Mouse (Mus musculus) kidney, embryonic 16.5 days (tissue): Measurements from ENCODE around the gene Tmtc2. TPM values are rescaled to one million over a fixed set of nuclear protein-coding genes. Genes with fewer than 3 reads are reported as not detected.

Source experiments
- ATAC-seq: fragments of 200-750 bp; cut with Nextera tagmentation; 2 replicates; pipeline ENCODE4 v1.8.0; 2017; ENCODE audit warnings: moderate TSS enrichment; ENCODE audit not compliant: low FRiP score, low TSS enrichment
- H3K27ac ChIP-seq: fragments of 300-500 bp; sonication (generic); 2 replicates; pipeline ENCODE4 v1.5.1; 2014; ENCODE audit warnings: low read length
- H3K27me3 ChIP-seq: fragments of 300-500 bp; sonication (generic); 2 replicates; pipeline ENCODE4 v1.6.1; 2014; ENCODE audit warnings: low read length, control low read depth, mixed read lengths; ENCODE audit not compliant: insufficient read depth
- H3K36me3 ChIP-seq: fragments of 300-500 bp; sonication (generic); 2 replicates; pipeline ENCODE4 v1.6.1; 2014; ENCODE audit warnings: low read length, control low read depth, mixed read lengths; ENCODE audit not compliant: insufficient read depth
- H3K4me1 ChIP-seq: fragments of 300-500 bp; sonication (generic); 2 replicates; pipeline ENCODE4 v1.6.1; 2014; ENCODE audit warnings: low read length, control low read depth, mixed read lengths; ENCODE audit not compliant: insufficient read depth
- H3K4me2 ChIP-seq: fragments of 300-500 bp; sonication (generic); replicated peaks from 2 replicates; pipeline ENCODE4 v1.6.1; 2014; ENCODE audit warnings: low read depth, low read length
- H3K4me3 ChIP-seq: fragments of 300-500 bp; sonication (generic); 2 replicates; pipeline ENCODE4 v1.5.1; 2014; ENCODE audit warnings: mild to moderate bottlenecking, low read length
- H3K9ac ChIP-seq: fragments of 300-500 bp; sonication (generic); replicated peaks from 2 replicates; pipeline ENCODE4 v1.6.1; 2014; ENCODE audit warnings: low read length
- H3K9me3 ChIP-seq: fragments of 300-500 bp; sonication (generic); 2 replicates; pipeline ENCODE4 v1.6.1; 2016; ENCODE audit warnings: low read length, control low read depth
- WGBS: fragments of 180-500 bp; shearing (Covaris S2); extraction: QIAGEN DNeasy Blood & Tissue Kit; methylation state at CpG from one replicate; pipeline ENCODE4 v1.1.7; 2014; 5-methylcytosine and 5-hydroxymethylcytosine counted together
- polyA plus RNA-seq: library from polyadenylated mRNA; unstranded; fragments of >200 nt; fragmentation: Nextera tagmentation; extraction: Ambion mirVana; gene quantifications from 2 replicates; pipeline ENCODE4 v1.2.1, GENCODE M21; 2015

The Tmtc2 gene
- polyA plus RNA-seq, 1 experiment from 2014 or later = 7.8 TPM

DNA sequence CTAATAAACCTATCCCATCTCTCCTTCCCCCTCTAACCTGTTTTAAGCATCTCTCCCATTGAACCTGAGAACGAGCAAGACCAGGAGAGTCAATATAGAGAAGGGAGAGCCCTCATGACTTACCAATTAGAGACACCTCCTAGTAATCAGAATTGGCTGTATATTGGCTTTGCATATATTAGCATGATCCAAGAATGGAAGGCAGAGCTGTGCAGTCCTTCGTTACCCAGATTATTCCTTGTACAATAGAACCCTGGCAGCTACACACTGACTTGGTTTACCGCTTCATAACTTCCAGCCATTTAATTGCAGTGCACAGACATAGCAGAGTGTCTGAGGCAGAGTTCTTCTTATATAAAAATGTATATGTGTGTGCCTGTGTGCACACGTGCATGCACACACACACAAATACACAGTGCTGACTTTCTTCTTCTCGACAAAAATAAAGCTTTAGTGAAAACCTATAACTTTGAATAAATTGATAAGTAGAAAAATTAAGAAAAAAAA, 42.2 kb downstream of the Tmtc2 start:
- H3K9me3 ChIP-seq = no peaks in the 10 kb centered on the region
- H3K27me3 ChIP-seq = no peaks in the 10 kb centered on the region
- no peaks in the 10 kb centered on the region for H3K36me3 ChIP-seq
- no peak overlapping the region for H3K4me3 ChIP-seq
- no peak for ATAC-seq
- H3K27ac ChIP-seq = no peak overlapping the region
- no peak overlapping the region for H3K4me2 ChIP-seq
- H3K4me1 ChIP-seq = 0 out of 2 replicates have a peak, but pooled peaks cover 3% of the 10 kb centered on the region
- WGBS = 91% methylated on average over 5 of the region's 5 CpGs
- H3K9ac ChIP-seq = no peak overlapping the region

- Histone ChIP-seq H3K9ac (no peak overlapping the region), H3K4me3 (no peak overlapping the region), H3K36me3 (no peaks in the 10 kb centered on the region), H3K9me3 (no peaks in the 10 kb centered on the region), H3K4me2 (no peak overlapping the region), H3K27ac (no peak overlapping the region), H3K27me3 (no peaks in the 10 kb centered on the region), H3K4me1 (0 out of 2 replicates have a peak, but pooled peaks cover 3% of the 10 kb centered on the region)
- 76% methylated on average over 9 of the region's 9 CpGs for WGBS
- no peak for ATAC-seq
Measured at GRCm38 (mm10) chr10:105531080-105531894, 43.0 kb downstream of the Tmtc2 start.

DNA sequence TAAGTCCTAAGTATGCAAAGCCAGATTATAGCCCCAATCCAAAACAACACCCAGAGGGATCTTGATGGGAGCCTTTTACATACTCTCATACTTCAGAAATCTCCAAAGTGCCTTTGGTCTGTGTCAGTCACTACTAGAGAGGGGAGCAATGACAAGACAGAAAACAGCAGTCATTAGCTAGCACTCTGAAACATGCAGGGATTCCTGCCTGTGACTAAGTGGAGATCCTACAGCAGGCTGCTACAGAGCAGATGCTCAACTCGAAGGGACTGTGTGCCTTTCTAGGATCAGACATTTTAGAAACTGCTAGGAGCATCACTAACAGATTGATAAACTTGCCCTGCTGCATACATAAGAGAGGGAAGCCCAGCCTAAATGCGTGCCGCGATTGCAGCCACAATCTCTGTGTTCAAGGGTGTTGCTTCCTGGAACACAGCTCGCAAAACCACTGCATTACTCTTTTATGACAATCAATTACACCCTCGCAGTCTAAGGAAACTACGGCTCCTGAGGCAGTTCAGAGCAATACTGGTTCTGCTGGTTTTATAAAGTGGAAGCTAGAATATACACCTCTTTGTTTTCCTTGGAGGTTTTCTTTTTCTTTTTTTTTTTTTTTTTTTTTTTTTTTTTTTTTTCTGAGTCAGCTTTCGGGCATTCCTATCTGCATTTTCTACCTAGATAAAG, 50.7 kb downstream of the Tmtc2 start:
- H3K9ac ChIP-seq = 0 out of 2 replicates have a peak overlapping the region, but pooled peaks have one; percentile 2
- H3K4me3 ChIP-seq = no peak overlapping the region
- no peaks in the 10 kb centered on the region for H3K36me3 ChIP-seq
- WGBS = 24% methylated on average over 8 of the region's 8 CpGs
- peak overlapping the region; percentile 18; the same call in 1 of the 2 replicates for H3K27ac ChIP-seq
- H3K4me2 ChIP-seq = peak overlapping the region; percentile 1; the same call in 1 of the 2 replicates
- peak; percentile 46 for ATAC-seq
- peaks cover 24% of the 10 kb centered on the region for H3K4me1 ChIP-seq
- H3K27me3 ChIP-seq = no peaks in the 10 kb centered on the region
- H3K9me3 ChIP-seq = no peaks in the 10 kb centered on the region

GRCm38 (mm10) chr10:105522431-105522830, 51.8 kb downstream of the Tmtc2 start:
- no peaks in the 10 kb centered on the region for H3K9me3 ChIP-seq
- H3K4me2 ChIP-seq = 0 out of 2 replicates have a peak overlapping the region, but pooled peaks have one; percentile 21
- no peak overlapping the region for H3K9ac ChIP-seq
- ATAC-seq = no peak
- H3K4me3 ChIP-seq = no peak overlapping the region
- no peaks in the 10 kb centered on the region for H3K36me3 ChIP-seq
- 0 out of 2 replicates have a peak overlapping the region, but pooled peaks have one; percentile 14 for H3K27ac ChIP-seq
- H3K4me1 ChIP-seq = peaks cover 24% of the 10 kb centered on the region
- no peaks in the 10 kb centered on the region for H3K27me3 ChIP-seq
- WGBS = 49% methylated on average over 7 of the region's 7 CpGs

- Histone ChIP-seq H3K27ac (no peak overlapping the region), H3K36me3 (no peaks in the 10 kb centered on the region), H3K4me3 (no peak overlapping the region), H3K9ac (no peak overlapping the region), H3K4me2 (no peak overlapping the region), H3K27me3 (no peaks in the 10 kb centered on the region), H3K9me3 (no peaks in the 10 kb centered on the region), H3K4me1 (peaks cover 22% of the 10 kb centered on the region)
- 80% methylated on average over 6 of the region's 6 CpGs for WGBS
- ATAC-seq = no peak
Measured at GRCm38 (mm10) chr10:105519154-105519806, 55.0 kb downstream of the Tmtc2 start.

DNA sequence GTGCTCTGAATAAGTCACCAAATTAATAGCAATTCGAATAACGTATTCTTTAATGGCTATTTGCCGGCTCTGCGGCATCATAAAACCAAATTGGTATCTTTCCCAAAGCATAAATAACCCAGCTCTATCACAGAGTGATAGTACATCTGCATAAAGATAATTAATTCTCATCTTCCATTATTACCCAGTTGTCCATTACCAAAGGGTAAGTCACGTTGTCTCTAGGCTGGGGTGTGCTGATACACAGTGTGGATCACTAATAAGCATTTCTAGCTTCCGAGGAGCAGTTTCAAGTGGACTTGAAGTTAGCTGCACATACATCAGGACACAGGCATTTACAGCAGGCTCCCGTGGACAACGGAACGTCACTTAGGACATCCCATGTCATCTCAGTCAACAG, 56.1 kb downstream of the Tmtc2 start:
- H3K4me2 ChIP-seq = no peak overlapping the region

GRCm38 (mm10) chr10:105513777-105514322, 60.4 kb downstream of the Tmtc2 start:
- H3K27ac ChIP-seq = no peak overlapping the region

More for the DNA sequence above, 56.1 kb downstream of the Tmtc2 start:
- ATAC-seq = no peak
- Histone ChIP-seq H3K9ac (no peak overlapping the region), H3K4me3 (no peak overlapping the region), H3K4me1 (peaks cover 14% of the 10 kb centered on the region), H3K36me3 (no peaks in the 10 kb centered on the region), H3K27ac (no peak overlapping the region), H3K27me3 (no peaks in the 10 kb centered on the region), H3K9me3 (no peaks in the 10 kb centered on the region)
- 87% methylated on average over 9 of the region's 9 CpGs for WGBS

DNA sequence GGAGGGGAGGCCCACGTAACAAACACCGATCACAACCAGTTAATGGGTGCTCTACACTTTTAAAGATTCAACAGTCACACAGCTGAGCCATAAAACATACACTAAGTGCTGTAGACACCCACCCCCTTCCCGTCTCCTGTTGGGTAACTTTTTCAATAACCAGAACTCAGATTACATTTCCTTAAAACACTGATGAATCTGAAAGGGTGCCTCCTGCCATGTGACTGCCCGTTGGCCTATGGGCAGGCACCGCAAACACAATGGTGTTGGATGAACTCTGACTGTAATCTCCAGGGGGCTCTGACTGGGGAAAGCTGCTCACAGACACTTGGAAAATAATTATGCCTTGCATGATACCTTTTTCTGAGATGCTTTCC, 64.4 kb downstream of the Tmtc2 start:
- ATAC-seq = peak; percentile 43; the same call in 1 of the 2 replicates
- Histone ChIP-seq H3K4me2 (peak overlapping the region; percentile 18; the same call in 1 of the 2 replicates), H3K4me1 (peaks cover 9% of the 10 kb centered on the region; the same call in 1 of the 2 replicates), H3K27me3 (no peaks in the 10 kb centered on the region), H3K9me3 (no peaks in the 10 kb centered on the region), H3K27ac (no peak overlapping the region), H3K4me3 (no peak overlapping the region), H3K36me3 (no peaks in the 10 kb centered on the region; the same call in 1 of the 2 replicates), H3K9ac (no peak overlapping the region)
- WGBS = 37% methylated on average over 5 of the region's 5 CpGs

More at GRCm38 (mm10) chr10:105513777-105514322, 60.4 kb downstream of the Tmtc2 start:
- no peak for ATAC-seq
- no peak overlapping the region for H3K4me2 ChIP-seq
- H3K9me3 ChIP-seq = no peaks in the 10 kb centered on the region
- no peaks in the 10 kb centered on the region for H3K36me3 ChIP-seq
- H3K4me3 ChIP-seq = no peak overlapping the region
- no peak overlapping the region for H3K9ac ChIP-seq
- H3K4me1 ChIP-seq = peaks cover 9% of the 10 kb centered on the region; the same call in 1 of the 2 replicates
- 75% methylated on average over 7 of the region's 7 CpGs for WGBS
- no peaks in the 10 kb centered on the region for H3K27me3 ChIP-seq
